Mouse (Mus musculus) MEL (cell line): ENCODE data around the gene Pfkfb3.

ENCODE experiments used
- CHD1 ChIP-seq: IDR thresholded peaks from 2 replicates; pipeline ENCODE4 v1.6.1; 2012; ENCODE audit warnings: low read depth, mild to moderate bottlenecking, inconsistent platforms, low read length, improper control_type of control experiment
- CHD2 ChIP-seq: IDR thresholded peaks from 2 replicates; pipeline ENCODE4 v1.6.1; 2011; ENCODE audit warnings: low read length, improper control_type of control experiment
- CTCF ChIP-seq, 3 experiments: IDR thresholded peaks in 2 of 3; conservative IDR thresholded peaks in 1 of 3; 2 replicates each; pipeline ENCODE4 v1.5.1; 2011 to 2012; ENCODE audit warnings: low read length in 3 of 3, low read depth in 2 of 3, mild to moderate bottlenecking in 2 of 3, improper control_type of control experiment in 1 of 3, inconsistent platforms in 1 of 3, mixed read lengths in 1 of 3, moderate library complexity in 1 of 3; ENCODE audit not compliant: control insufficient read depth in 1 of 3, insufficient read depth in 1 of 3, poor library complexity in 1 of 3, severe bottlenecking in 1 of 3
- GABPA ChIP-seq: IDR thresholded peaks from 2 replicates; pipeline ENCODE4 v1.6.1; 2012; ENCODE audit warnings: low read depth, mild to moderate bottlenecking, inconsistent platforms, low read length, improper control_type of control experiment, moderate library complexity
- GATA1 ChIP-seq: IDR thresholded peaks from 2 replicates; pipeline ENCODE4 v1.6.1; 2011; ENCODE audit warnings: low read depth, low read length, improper control_type of control experiment
- HCFC1 ChIP-seq: IDR thresholded peaks from 2 replicates; pipeline ENCODE4 v1.6.1; 2012; ENCODE audit warnings: low read depth, mild to moderate bottlenecking, inconsistent platforms, low read length, improper control_type of control experiment, moderate library complexity
- JUND ChIP-seq: IDR thresholded peaks from 2 replicates; pipeline ENCODE4 v1.6.1; 2011; ENCODE audit warnings: low read depth, mild to moderate bottlenecking, improper control_type of control experiment, low read length
- MYC ChIP-seq: IDR thresholded peaks from 2 replicates; pipeline ENCODE4 v1.6.1; 2011; ENCODE audit warnings: low read depth, mild to moderate bottlenecking, low read length, improper control_type of control experiment, moderate library complexity
- POLR2A ChIP-seq, 2 experiments: IDR thresholded peaks; 2 replicates each; pipeline ENCODE4 v1.6.1; 2011 to 2012; ENCODE audit warnings: low read length in 2 of 2, mild to moderate bottlenecking in 2 of 2, control low read depth in 1 of 2, improper control_type of control experiment in 1 of 2, low read depth in 1 of 2, moderate library complexity in 1 of 2; ENCODE audit not compliant: control insufficient read depth in 1 of 2, insufficient read depth in 1 of 2, poor library complexity in 1 of 2
- RCOR1 ChIP-seq: IDR thresholded peaks from 2 replicates; pipeline ENCODE4 v1.6.1; 2012; ENCODE audit warnings: low read depth, mild to moderate bottlenecking, inconsistent platforms, low read length, improper control_type of control experiment
- ZMIZ1 ChIP-seq: IDR thresholded peaks from 2 replicates; pipeline ENCODE4 v1.6.1; 2012; ENCODE audit warnings: low read depth, mild to moderate bottlenecking, inconsistent platforms, low read length, improper control_type of control experiment, moderate library complexity
- ZNF384 ChIP-seq: IDR thresholded peaks from 2 replicates; pipeline ENCODE4 v1.6.1; 2012; ENCODE audit warnings: low read depth, mild to moderate bottlenecking, inconsistent platforms, low read length, improper control_type of control experiment

GRCm38 (mm10) chr2:11546091-11546490 is 7.8 kb downstream of the Pfkfb3 start:
- TF ChIP-seq CTCF (IDR thresholded peaks at IDR 0.05 in 2 of 3, conservative IDR thresholded peaks at IDR 0.05 in 1 of 3; ENCODE audit: control insufficient read depth in 1 of 3, insufficient read depth in 1 of 3, low read depth in 2 of 3, low read length in 3 of 3, poor library complexity in 1 of 3, severe bottlenecking in 1 of 3) (no peak), RCOR1 (no peak), ZMIZ1 (no peak), JUND (no peak), MYC (no peak), GABPA (no peak), ZNF384 (no peak), CHD2 (no peak), HCFC1 (no peak), GATA1 (no peak), CHD1 (no peak), POLR2A (IDR thresholded peaks at IDR 0.05; ENCODE audit: control insufficient read depth in 1 of 2, insufficient read depth in 1 of 2, low read depth in 1 of 2, low read length in 2 of 2, poor library complexity in 1 of 2) (no peak)
